Mouse (Mus musculus) liver, adult 2 months (tissue): ENCODE measurements around the gene Acbd4. TPM values are rescaled to one million over a fixed set of nuclear protein-coding genes. Genes with fewer than 3 reads are reported as not detected.
A peak's percentile ranks its signal among the peaks of the same experiment; 100 is the strongest.

Experiments used
- DNase-seq: peaks from one replicate; pipeline ENCODE4 v3.0.0-alpha.2; 2011; ENCODE audit warnings: low read depth, low spot score; ENCODE audit errors: extremely low read depth
- H3K27ac ChIP-seq: fragments of 200-500 bp; replicated peaks from 2 replicates; pipeline ENCODE4 v1.5.1; 2012; ENCODE audit warnings: low read depth, mild to moderate bottlenecking, control low read depth, inconsistent platforms, low read length; ENCODE audit not compliant: insufficient read depth
- H3K27me3 ChIP-seq: fragments of 200-500 bp; 2 replicates; pipeline ENCODE4 v1.6.1; 2012; ENCODE audit warnings: mild to moderate bottlenecking, moderate library complexity, low read length, inconsistent platforms; ENCODE audit not compliant: control insufficient read depth, insufficient read depth
- H3K36me3 ChIP-seq: fragments of 200-500 bp; 2 replicates; pipeline ENCODE4 v1.6.1; 2012; ENCODE audit warnings: low read length, inconsistent platforms; ENCODE audit not compliant: control insufficient read depth, insufficient read depth
- H3K4me1 ChIP-seq: fragments of 200-500 bp; 2 replicates; pipeline ENCODE4 v1.6.1; 2011; ENCODE audit warnings: low read length; ENCODE audit not compliant: control insufficient read depth, insufficient read depth
- H3K4me3 ChIP-seq: fragments of 200-500 bp; 2 replicates; pipeline ENCODE4 v1.5.1; 2011; ENCODE audit warnings: low read depth, mild to moderate bottlenecking, control low read depth, low read length, moderate library complexity; ENCODE audit not compliant: insufficient read depth
- H3K79me2 ChIP-seq: fragments of 200-500 bp; 2 replicates; pipeline ENCODE4 v1.6.1; 2012; ENCODE audit warnings: inconsistent platforms, mild to moderate bottlenecking, low read length, moderate library complexity; ENCODE audit not compliant: control insufficient read depth, insufficient read depth
- H3K9ac ChIP-seq: fragments of 200-500 bp; 2 replicates; pipeline ENCODE4 v1.6.1; 2012; ENCODE audit warnings: low read depth, mild to moderate bottlenecking, control low read depth, inconsistent platforms, low read length
- CTCF ChIP-seq: fragments of 200-500 bp; IDR thresholded peaks from 2 replicates; pipeline ENCODE4 v1.5.1; 2011; ENCODE audit warnings: low read depth, low read length, control low read depth
- POLR2A ChIP-seq: fragments of 200-500 bp; IDR thresholded peaks from 2 replicates; pipeline ENCODE4 v1.6.1; 2011; ENCODE audit warnings: low read length, control low read depth; ENCODE audit not compliant: insufficient read depth; ENCODE audit errors: extremely low read depth
- WGBS: fragments of 180-500 bp; shearing (Covaris S2); methylation state at CpG from one replicate; pipeline ENCODE4 v1.1.7; 2018; 5-methylcytosine and 5-hydroxymethylcytosine counted together
- polyA plus RNA-seq: library from polyadenylated mRNA; depleted of rRNA; stranded (reverse); fragments of >200 nt; gene quantifications from 2 replicates; pipeline ENCODE4 v1.2.3, GENCODE M21; 2012
- total RNA-seq: library from RNA; depleted of rRNA; stranded (reverse); fragments of >200 nt; gene quantifications from 2 replicates; pipeline ENCODE4 v1.2.3, GENCODE M21; 2014

Gene Acbd4
- total and polyA plus RNA-seq, 2 experiments = 64.4 to 66.6 TPM

DNA sequence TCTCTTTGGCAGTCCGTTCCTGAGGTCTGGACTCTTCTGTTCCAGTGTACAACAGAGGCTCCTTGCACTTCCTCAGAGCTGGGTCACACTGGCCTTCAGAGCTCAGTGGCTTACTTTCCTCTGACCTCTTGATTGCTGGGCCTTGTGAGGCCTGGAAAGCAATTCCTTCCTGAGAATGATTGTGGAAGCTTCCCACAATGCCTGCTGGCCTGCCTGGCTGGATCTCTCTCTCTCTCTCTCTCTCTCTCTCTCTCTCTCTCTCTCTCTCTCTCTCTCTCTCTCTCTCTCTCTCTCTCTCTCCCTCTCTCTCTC lies 40.4 kb downstream of the Acbd4 start:
- DNase-seq = no peak
- H3K9ac ChIP-seq = no peak overlapping the region
- no peak overlapping the region for H3K4me3 ChIP-seq
- H3K27ac ChIP-seq = peak overlapping the region; percentile 65
- peaks cover 5% of the 10 kb centered on the region; the same call in 1 of the 2 replicates for H3K4me1 ChIP-seq
- H3K36me3 ChIP-seq = no peaks in the 10 kb centered on the region
- no peak for TF ChIP-seq POLR2A
- TF ChIP-seq CTCF = no peak
- WGBS = 50% methylated on average over 1 of the region's 1 CpGs
- H3K79me2 ChIP-seq = no peaks in the 10 kb centered on the region
- H3K27me3 ChIP-seq = no peaks in the 10 kb centered on the region

- H3K27ac ChIP-seq = peak overlapping the region; percentile 52
- 0 out of 2 replicates have a peak overlapping the region, but pooled peaks have one; percentile 11 for H3K9ac ChIP-seq
- WGBS = 44% methylated on average over 8 of the region's 8 CpGs
- peaks cover 5% of the 10 kb centered on the region; the same call in 1 of the 2 replicates for H3K4me1 ChIP-seq
- H3K4me3 ChIP-seq = peak overlapping the region; percentile 18; the same call in 1 of the 2 replicates
- H3K79me2 ChIP-seq = no peaks in the 10 kb centered on the region
- H3K36me3 ChIP-seq = no peaks in the 10 kb centered on the region
- TF ChIP-seq CTCF (no peak), POLR2A (no peak)
- DNase-seq = no peak
- no peaks in the 10 kb centered on the region for H3K27me3 ChIP-seq
Observed at GRCm38 (mm10) chr11:103142441-103143182, 41.1 kb downstream of the Acbd4 start.

GRCm38 (mm10) chr11:103144309-103145285 lies 43.1 kb downstream of the Acbd4 start:
- H3K9ac ChIP-seq = no peak overlapping the region
- no peak for DNase-seq
- TF ChIP-seq POLR2A (no peak), CTCF (no peak)

GRCm38 (mm10) chr11:103146386-103146785 lies 44.9 kb downstream of the Acbd4 start:
- H3K27me3 ChIP-seq = no peaks in the 10 kb centered on the region
- no peak overlapping the region for H3K9ac ChIP-seq
- no peak overlapping the region for H3K4me3 ChIP-seq
- H3K36me3 ChIP-seq = no peaks in the 10 kb centered on the region
- H3K4me1 ChIP-seq = peaks cover 1% of the 10 kb centered on the region; the same call in 1 of the 2 replicates
- TF ChIP-seq POLR2A (no peak), CTCF (no peak)
- 89% methylated on average over 4 of the region's 4 CpGs for WGBS
- no peaks in the 10 kb centered on the region for H3K79me2 ChIP-seq
- no peak overlapping the region for H3K27ac ChIP-seq
- no peak for DNase-seq

More at GRCm38 (mm10) chr11:103144309-103145285, 43.1 kb downstream of the Acbd4 start:
- H3K4me3 ChIP-seq = no peak overlapping the region
- peaks cover 5% of the 10 kb centered on the region; the same call in 1 of the 2 replicates for H3K4me1 ChIP-seq
- H3K27ac ChIP-seq = no peak overlapping the region
- WGBS = 71% methylated on average over 12 of the region's 12 CpGs
- no peaks in the 10 kb centered on the region for H3K79me2 ChIP-seq
- no peaks in the 10 kb centered on the region for H3K36me3 ChIP-seq
- H3K27me3 ChIP-seq = no peaks in the 10 kb centered on the region

GRCm38 (mm10) chr11:103147766-103148165 lies 46.3 kb downstream of the Acbd4 start:
- TF ChIP-seq POLR2A (no peak), CTCF (no peak)
- Histone ChIP-seq H3K27ac (no peak overlapping the region), H3K79me2 (no peaks in the 10 kb centered on the region), H3K4me1 (no peaks in the 10 kb centered on the region), H3K27me3 (no peaks in the 10 kb centered on the region), H3K9ac (no peak overlapping the region), H3K4me3 (no peak overlapping the region), H3K36me3 (no peaks in the 10 kb centered on the region)
- WGBS = 54% methylated on average over 4 of the region's 4 CpGs
- no peak for DNase-seq

DNA sequence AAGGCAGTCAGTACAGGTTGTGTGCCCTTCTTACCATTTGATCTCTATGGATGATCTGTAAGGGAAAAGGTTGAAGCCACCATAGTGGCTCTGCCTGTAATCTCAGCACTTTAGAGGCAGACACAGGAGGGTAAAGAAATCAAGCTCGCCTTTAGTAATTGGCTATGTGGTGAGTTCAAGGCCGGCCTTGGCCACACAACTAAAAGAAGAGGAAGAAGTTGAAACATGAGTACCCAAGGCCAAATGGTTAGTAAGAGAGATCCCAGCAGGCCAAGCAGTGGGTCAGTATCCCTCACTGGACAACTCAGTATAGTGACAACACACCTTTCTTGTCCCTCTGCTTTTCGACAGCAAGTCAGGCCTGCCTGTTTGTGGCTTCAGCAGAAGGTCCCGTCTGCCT lies 48.3 kb downstream of the Acbd4 start:
- H3K27me3 ChIP-seq = no peaks in the 10 kb centered on the region
- H3K4me1 ChIP-seq = no peaks in the 10 kb centered on the region
- H3K9ac ChIP-seq = no peak overlapping the region
- no peaks in the 10 kb centered on the region for H3K36me3 ChIP-seq
- no peak overlapping the region for H3K27ac ChIP-seq
- no peaks in the 10 kb centered on the region for H3K79me2 ChIP-seq
- TF ChIP-seq CTCF (no peak), POLR2A (no peak)
- DNase-seq = no peak
- WGBS = 95% methylated on average over 4 of the region's 4 CpGs
- no peak overlapping the region for H3K4me3 ChIP-seq
